Mouse (Mus musculus) kidney, postnatal 0 days (tissue): ENCODE measurements at regions not wholly inside any gene's neighbourhood (a gene's known extent, or its start where the extent isn't known, plus 50 kb on each side); places are given as distances from the start of the nearest gene placed in this dataset.
A peak's percentile ranks its signal among the peaks of the same experiment; 100 is the strongest.

Source experiments
- ATAC-seq: fragments of 200-750 bp; cut with Nextera tagmentation; replicated peaks from 2 replicates; pipeline ENCODE4 v1.8.0; 2017; ENCODE audit warnings: low read depth, moderate number of reproducible peaks, moderate TSS enrichment, moderate library complexity; ENCODE audit not compliant: low FRiP score
- DNase-seq: peaks from one replicate; pipeline ENCODE4 v3.0.0-alpha.2; 2016; ENCODE audit warnings: low spot score
- H3K27ac ChIP-seq: fragments of 300-500 bp; sonication (generic); 2 replicates; pipeline ENCODE4 v1.5.1; 2014; ENCODE audit warnings: mild to moderate bottlenecking
- H3K27me3 ChIP-seq: fragments of 300-500 bp; sonication (generic); 2 replicates; pipeline ENCODE4 v1.6.1; 2014; ENCODE audit warnings: low read length, mixed read lengths; ENCODE audit not compliant: insufficient read depth
- H3K36me3 ChIP-seq: fragments of 300-500 bp; sonication (generic); 2 replicates; pipeline ENCODE4 v1.6.1; 2014; ENCODE audit warnings: low read length, mixed read lengths; ENCODE audit not compliant: insufficient read depth
- H3K4me1 ChIP-seq: fragments of 300-500 bp; sonication (generic); replicated peaks from 2 replicates; pipeline ENCODE4 v1.6.1; 2014; ENCODE audit warnings: antibody characterized with exemption, low read length, mixed read lengths; ENCODE audit not compliant: insufficient read depth
- H3K4me2 ChIP-seq: fragments of 300-500 bp; sonication (generic); 2 replicates; pipeline ENCODE4 v1.6.1; 2014; ENCODE audit warnings: mild to moderate bottlenecking, low read length, moderate library complexity, mixed read lengths
- H3K4me3 ChIP-seq: fragments of 300-500 bp; sonication (generic); replicated peaks from 2 replicates; pipeline ENCODE4 v1.5.1; 2014; ENCODE audit warnings: low read depth, low read length
- H3K9ac ChIP-seq: fragments of 300-500 bp; sonication (generic); 2 replicates; pipeline ENCODE4 v1.6.1; 2014; ENCODE audit warnings: low read depth, low read length
- H3K9me3 ChIP-seq: fragments of 300-500 bp; sonication (generic); replicated peaks from 2 replicates; pipeline ENCODE4 v1.6.1; 2016; ENCODE audit warnings: low read length, inconsistent platforms, mixed read lengths
- CTCF ChIP-seq: IDR thresholded peaks from 2 replicates; pipeline ENCODE4 v1.5.1; 2016; ENCODE audit warnings: antibody characterized with exemption, low read depth, mild to moderate bottlenecking, moderate library complexity
- WGBS: fragments of 180-500 bp; shearing (Covaris S2); extraction: QIAGEN DNeasy Blood & Tissue Kit; methylation state at CpG from one replicate; pipeline ENCODE4 v1.1.7; 2014; 5-methylcytosine and 5-hydroxymethylcytosine counted together

DNA sequence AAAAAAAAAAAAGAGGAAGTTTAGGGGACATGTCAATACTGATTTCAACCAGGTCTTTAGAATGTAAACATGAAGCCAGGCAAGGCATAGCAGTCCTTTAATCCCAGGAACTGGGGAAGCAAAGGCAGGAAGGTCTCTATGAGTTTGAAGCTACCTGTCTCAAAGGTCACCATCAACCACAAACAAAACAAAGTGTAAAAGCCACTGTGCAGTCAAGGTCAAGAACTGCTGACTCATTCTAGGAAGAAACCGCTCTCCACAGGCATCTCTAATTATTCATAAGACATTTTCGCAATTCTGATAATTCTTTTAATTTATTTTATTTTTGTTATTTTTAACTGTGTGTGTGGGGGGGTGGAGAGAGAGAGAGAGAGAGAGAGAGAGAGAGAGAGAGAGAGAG lies 364.0 kb downstream of the Cntnap4 start:
- Histone ChIP-seq H3K27me3 (no peaks in the 10 kb centered on the region), H3K27ac (no peak overlapping the region), H3K9ac (no peak overlapping the region), H3K36me3 (no peaks in the 10 kb centered on the region), H3K4me2 (no peak overlapping the region), H3K4me3 (no peak overlapping the region), H3K9me3 (no peaks in the 10 kb centered on the region), H3K4me1 (no peaks in the 10 kb centered on the region)
- DNase-seq: no peak
- no peak for ATAC-seq
- no peak for TF ChIP-seq CTCF
- 85% methylated on average over 2 of the region's 2 CpGs for WGBS

DNA sequence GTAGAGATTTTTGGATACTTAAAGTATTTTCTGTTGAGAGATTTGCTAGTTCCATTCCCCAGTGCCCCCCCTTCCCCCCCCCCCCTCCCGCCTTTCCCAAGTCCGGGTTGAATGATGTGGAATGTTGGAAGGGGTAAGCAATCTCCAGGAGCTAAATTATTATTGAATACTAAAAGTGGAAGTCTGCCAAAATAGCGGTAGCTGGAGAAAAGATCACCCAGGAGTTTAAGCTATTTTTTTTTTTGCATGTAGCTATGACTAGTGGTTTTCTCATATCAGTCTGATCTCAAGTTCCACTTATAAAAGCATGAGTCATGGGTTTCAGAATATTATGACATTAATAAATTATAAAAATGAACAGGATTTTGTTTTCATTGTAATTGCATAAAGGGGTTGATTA lies 365.6 kb downstream of the Cntnap4 start:
- ATAC-seq: no peak
- Histone ChIP-seq H3K4me2 (no peak overlapping the region), H3K27me3 (no peaks in the 10 kb centered on the region), H3K9ac (no peak overlapping the region), H3K27ac (no peak overlapping the region), H3K4me3 (no peak overlapping the region), H3K36me3 (no peaks in the 10 kb centered on the region), H3K9me3 (no peaks in the 10 kb centered on the region), H3K4me1 (no peaks in the 10 kb centered on the region)
- no peak for TF ChIP-seq CTCF
- peak; percentile 50 for DNase-seq
- 42% methylated on average over 3 of the region's 3 CpGs for WGBS

DNA sequence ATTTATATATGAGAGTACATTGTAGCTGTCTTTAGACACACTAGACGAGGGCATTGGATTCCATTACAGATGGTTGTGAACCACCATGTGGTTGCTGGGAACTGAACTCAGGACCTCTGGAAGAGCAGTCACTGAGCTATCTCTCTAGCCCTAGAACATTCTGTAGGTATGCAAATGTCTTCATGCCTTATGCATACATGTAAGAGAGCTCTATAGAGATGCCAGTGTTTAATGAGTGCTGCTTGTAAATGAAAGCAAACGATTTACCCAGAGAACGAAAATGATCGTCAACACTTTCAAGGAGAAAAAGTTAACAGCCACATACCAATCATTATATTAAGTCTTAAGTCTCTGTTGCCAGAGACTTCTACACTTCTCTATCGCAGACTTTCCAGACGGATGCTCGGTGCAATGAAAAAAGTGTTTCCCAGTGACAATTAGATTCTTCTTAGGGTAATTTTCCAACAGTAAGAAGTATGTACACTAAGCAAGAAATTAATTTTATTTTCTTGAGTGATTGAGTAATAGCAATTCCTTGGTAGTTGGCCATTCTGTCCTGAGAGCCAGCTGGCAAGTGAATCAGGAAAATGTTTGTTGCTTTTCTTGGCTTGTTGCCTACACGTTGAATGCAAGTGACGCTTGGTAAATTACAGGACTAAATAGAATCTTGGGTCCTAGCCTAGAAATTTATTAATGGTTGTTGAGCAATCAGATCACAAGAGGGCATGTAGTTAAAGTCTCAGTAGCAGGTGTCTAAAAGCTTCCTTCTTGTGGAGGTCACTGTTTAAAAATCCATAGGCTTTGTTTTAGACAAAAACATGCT lies 366.3 kb downstream of the Cntnap4 start:
- Histone ChIP-seq H3K4me3 (no peak overlapping the region), H3K4me2 (no peak overlapping the region), H3K27ac (no peak overlapping the region), H3K27me3 (no peaks in the 10 kb centered on the region), H3K9me3 (no peaks in the 10 kb centered on the region), H3K9ac (no peak overlapping the region), H3K36me3 (no peaks in the 10 kb centered on the region), H3K4me1 (no peaks in the 10 kb centered on the region)
- ATAC-seq: no peak
- 57% methylated on average over 9 of the region's 9 CpGs for WGBS
- DNase-seq: peak; percentile 64
- TF ChIP-seq CTCF: no peak

DNA sequence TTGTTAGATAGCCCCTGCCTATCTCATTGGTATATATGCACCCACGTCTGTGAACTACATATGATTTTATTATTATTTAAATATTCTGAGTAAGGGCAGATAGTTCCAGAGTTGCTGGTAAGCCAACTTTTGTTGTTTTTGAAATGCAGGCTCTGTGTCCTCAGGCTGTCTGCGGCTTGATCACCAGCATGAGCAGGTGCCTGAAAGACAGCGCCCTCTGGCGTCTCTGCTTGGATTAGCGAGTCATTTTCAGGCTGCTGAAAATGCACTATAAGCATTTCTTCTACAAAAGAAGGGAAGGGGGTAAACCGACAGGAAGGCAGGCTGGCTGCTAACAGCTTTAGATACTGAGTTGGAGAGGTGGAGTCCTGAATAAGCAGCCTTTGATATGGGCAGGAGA lies 402.6 kb downstream of the Cntnap4 start:
- no peaks in the 10 kb centered on the region for H3K36me3 ChIP-seq
- 3% methylated on average over 6 of the region's 6 CpGs for WGBS
- ATAC-seq (no peak), DNase-seq (peak; percentile 70)
- H3K4me1 ChIP-seq: no peaks in the 10 kb centered on the region
- TF ChIP-seq CTCF: peak; percentile 86
- H3K9ac ChIP-seq: no peak overlapping the region
- no peak overlapping the region for H3K4me3 ChIP-seq
- no peak overlapping the region for H3K27ac ChIP-seq
- H3K4me2 ChIP-seq: no peak overlapping the region
- no peaks in the 10 kb centered on the region for H3K9me3 ChIP-seq
- no peaks in the 10 kb centered on the region for H3K27me3 ChIP-seq

DNA sequence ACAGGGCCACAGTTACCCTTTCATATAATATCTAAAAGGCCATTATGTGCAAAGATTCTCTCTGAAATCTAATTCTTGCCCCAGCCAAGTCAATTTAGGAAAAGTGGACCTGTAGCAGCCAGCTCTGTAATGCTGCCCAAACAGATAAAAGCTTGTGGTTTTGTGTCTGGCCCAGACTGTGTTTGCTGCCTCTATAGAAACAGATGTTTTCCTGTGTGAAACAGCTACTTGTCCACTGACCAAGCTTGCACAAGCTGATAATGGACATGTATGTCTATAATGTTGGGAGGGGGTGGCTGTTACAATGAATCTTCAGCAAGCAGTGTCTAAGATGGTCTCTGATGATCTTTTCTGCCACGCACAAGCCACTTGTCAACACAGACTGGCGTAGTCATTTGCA lies 405.9 kb downstream of the Cntnap4 start:
- no peak for ATAC-seq

DNA sequence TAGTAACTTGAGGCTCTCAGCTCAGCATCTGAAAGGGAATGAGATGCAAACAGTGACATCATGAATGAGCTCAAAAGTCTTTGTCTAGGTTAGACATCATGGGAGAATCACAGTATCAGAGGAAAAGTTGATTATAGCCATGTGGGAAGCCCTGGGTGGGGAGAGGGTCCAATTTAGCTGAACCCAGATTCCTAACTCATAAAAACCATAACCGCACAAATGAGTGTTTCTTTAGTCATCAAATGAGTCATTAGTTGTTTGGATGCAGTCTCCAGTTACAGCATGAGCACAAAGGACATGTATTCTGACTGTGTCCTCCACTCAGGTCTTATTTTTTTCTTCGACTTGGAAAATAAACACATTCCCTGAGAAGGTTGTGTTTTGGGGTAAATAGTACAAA lies 406.5 kb downstream of the Cntnap4 start:
- no peak overlapping the region for H3K9ac ChIP-seq
- TF ChIP-seq CTCF: no peak
- H3K9me3 ChIP-seq: no peaks in the 10 kb centered on the region
- WGBS: 82% methylated on average over 2 of the region's 2 CpGs
- ATAC-seq (no peak), DNase-seq (no peak)
- H3K4me2 ChIP-seq: no peak overlapping the region
- no peaks in the 10 kb centered on the region for H3K27me3 ChIP-seq
- H3K27ac ChIP-seq: no peak overlapping the region
- no peaks in the 10 kb centered on the region for H3K4me1 ChIP-seq
- no peak overlapping the region for H3K4me3 ChIP-seq
- no peaks in the 10 kb centered on the region for H3K36me3 ChIP-seq

More for the DNA sequence above, 405.9 kb downstream of the Cntnap4 start:
- WGBS: 90% methylated on average over 2 of the region's 2 CpGs
- no peak for TF ChIP-seq CTCF
- Histone ChIP-seq H3K36me3 (no peaks in the 10 kb centered on the region), H3K27ac (no peak overlapping the region), H3K4me1 (no peaks in the 10 kb centered on the region), H3K4me3 (no peak overlapping the region), H3K27me3 (no peaks in the 10 kb centered on the region), H3K4me2 (no peak overlapping the region), H3K9me3 (no peaks in the 10 kb centered on the region), H3K9ac (no peak overlapping the region)
- no peak for DNase-seq

DNA sequence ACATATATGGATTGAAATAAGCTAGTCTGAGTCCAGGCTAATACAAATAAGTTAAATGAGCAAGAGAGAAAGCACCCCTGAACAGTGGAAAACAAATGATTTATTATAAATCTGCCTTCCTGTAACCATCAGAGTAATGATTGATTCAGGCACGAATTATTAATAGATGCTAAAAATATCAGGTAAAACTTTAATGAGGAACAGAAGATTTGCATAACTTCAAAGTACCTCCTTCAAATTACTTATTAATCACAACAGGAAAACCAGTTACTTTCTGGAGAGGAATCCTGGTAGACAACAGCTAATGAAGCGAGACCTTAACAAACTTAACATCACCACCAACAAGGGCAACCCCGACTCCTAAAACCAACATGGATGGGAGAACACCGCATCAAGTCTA lies 423.9 kb downstream of the Cntnap4 start:
- H3K27me3 ChIP-seq: no peaks in the 10 kb centered on the region
- H3K4me2 ChIP-seq: no peak overlapping the region
- no peak overlapping the region for H3K27ac ChIP-seq
- TF ChIP-seq CTCF: no peak
- peak; percentile 1 for DNase-seq
- no peak overlapping the region for H3K4me3 ChIP-seq
- no peak overlapping the region for H3K9ac ChIP-seq
- H3K36me3 ChIP-seq: no peaks in the 10 kb centered on the region
- H3K4me1 ChIP-seq: no peaks in the 10 kb centered on the region
- no peaks in the 10 kb centered on the region for H3K9me3 ChIP-seq
- no peak for ATAC-seq
- 72% methylated on average over 4 of the region's 4 CpGs for WGBS
